Mouse (Mus musculus): ENCODE measurements around the gene Olfr768. TPM values are rescaled to one million over a fixed set of nuclear protein-coding genes. Genes with fewer than 3 reads are reported as not detected.

The Olfr768 gene
- polyA plus RNA-seq (2012; rRNA removed), result not detected in 2 replicates

GRCm38 (mm10) chr10:129099275-129099674, at the start of gene Olfr768:
Olfr768 (minus strand) TSS chr10:129099375.

GRCm38 (mm10) chr10:129138898-129139297, 39.7 kb upstream of the Olfr768 start, which contains the start of gene Olfr770:
Olfr770 (minus strand) TSS chr10:129138998.

GRCm38 (mm10) chr10:129117761-129118160, 18.6 kb upstream of the Olfr768 start, which contains the start of gene Olfr769:
Olfr769 (minus strand) TSS chr10:129117861.

GRCm38 (mm10) chr10:129082810-129083209, 16.4 kb downstream of the Olfr768 start, which contains the start of gene Olfr767:
Olfr767 (minus strand) TSS chr10:129082910.

GRCm38 (mm10) chr10:129068877-129069276, 30.3 kb downstream of the Olfr768 start, which contains the start of gene Olfr766-ps1:
Olfr766-ps1 (minus strand) TSS chr10:129068977.

GRCm38 (mm10) chr10:129049898-129050297, 49.3 kb downstream of the Olfr768 start, which contains the start of gene Olfr765:
Olfr765 (minus strand) TSS chr10:129049998.

Other genes starting within 250 kb of the Olfr768 start
- 1.5 and 1.6 TPM in 2 replicates for gene Gdf11, start 207.7 kb downstream of the Olfr768 start, polyA plus RNA-seq (2012; rRNA removed)
- 225 and 259 TPM in 2 replicates for gene Cd63, start 198.4 kb downstream of the Olfr768 start, polyA plus RNA-seq (2012; rRNA removed)
- gene Rdh5, start 176.5 kb downstream of the Olfr768 start, polyA plus RNA-seq (2012; rRNA removed), result 28.4 and 36.4 TPM in 2 replicates
- 151 TPM in 2 replicates for gene Bloc1s1, start 175.3 kb downstream of the Olfr768 start, polyA plus RNA-seq (2012; rRNA removed)
- gene Itga7, start 165.6 kb downstream of the Olfr768 start, polyA plus RNA-seq (2012; rRNA removed), result 56.9 and 58.2 TPM in 2 replicates
- 159 and 171 TPM in 2 replicates for gene Mettl7b, start 138.4 kb downstream of the Olfr768 start, polyA plus RNA-seq (2012; rRNA removed)
- gene Olfr9, start 109.9 kb downstream of the Olfr768 start, polyA plus RNA-seq (2012; rRNA removed), result not detected in 2 replicates
- gene Olfr763, start 88.6 kb downstream of the Olfr768 start, polyA plus RNA-seq (2012; rRNA removed), result not detected in 2 replicates
- gene Olfr764-ps1, start 59.5 kb downstream of the Olfr768 start, polyA plus RNA-seq (2012; rRNA removed), result not detected in 2 replicates
- gene Olfr765, start 49.4 kb downstream of the Olfr768 start, polyA plus RNA-seq (2012; rRNA removed), result not detected in 2 replicates
- gene Olfr766-ps1, start 30.4 kb downstream of the Olfr768 start, polyA plus RNA-seq (2012; rRNA removed), result not detected in 2 replicates
- not detected in 2 replicates for gene Olfr767, start 16.5 kb downstream of the Olfr768 start, polyA plus RNA-seq (2012; rRNA removed)
- not detected in 2 replicates for gene Olfr769, start 18.5 kb upstream of the Olfr768 start, polyA plus RNA-seq (2012; rRNA removed)
- not detected in 2 replicates for gene Olfr770, start 39.6 kb upstream of the Olfr768 start, polyA plus RNA-seq (2012; rRNA removed)
- gene Olfr771, start 65.4 kb upstream of the Olfr768 start, polyA plus RNA-seq (2012; rRNA removed), result not detected in 2 replicates
- gene Olfr772, start 78.5 kb upstream of the Olfr768 start, polyA plus RNA-seq (2012; rRNA removed), result not detected in 2 replicates
- not detected in 2 replicates for gene Olfr773, start 88.0 kb upstream of the Olfr768 start, polyA plus RNA-seq (2012; rRNA removed)
- not detected in 2 replicates for gene Olfr774, start 136.8 kb upstream of the Olfr768 start, polyA plus RNA-seq (2012; rRNA removed)
- not detected in 2 replicates for gene Olfr775, start 149.0 kb upstream of the Olfr768 start, polyA plus RNA-seq (2012; rRNA removed)
- not detected in 2 replicates for gene Olfr776, start 159.8 kb upstream of the Olfr768 start, polyA plus RNA-seq (2012; rRNA removed)
- gene Olfr777, start 172.1 kb upstream of the Olfr768 start, polyA plus RNA-seq (2012; rRNA removed), result not detected in 2 replicates
- not detected in 2 replicates for gene Olfr780, start 218.7 kb upstream of the Olfr768 start, polyA plus RNA-seq (2012; rRNA removed)
- gene Olfr781, start 229.5 kb upstream of the Olfr768 start, polyA plus RNA-seq (2012; rRNA removed), result not detected in 2 replicates
- gene Olfr782, start 249.5 kb upstream of the Olfr768 start, polyA plus RNA-seq (2012; rRNA removed), result not detected in 2 replicates

Data from colon, adult 2 months (tissue).